Mouse (Mus musculus): ENCODE results near the gene Olfr992. TPM values are rescaled to one million over a fixed set of nuclear protein-coding genes. Genes with fewer than 3 reads are reported as not detected.

Gene Olfr992
- polyA plus RNA-seq (2017; shearing (Covaris generic)), result not detected

GRCm38 (mm10) chr2:85409369-85409768 lies at the start of gene Olfr992:
TSS of gene Olfr992 (minus strand) at chr2:85409469.

GRCm38 (mm10) chr2:85443539-85443938 lies 34.3 kb upstream of the Olfr992 start, which contains the start of gene Olfr995:
TSS of gene Olfr995 (minus strand) at chr2:85443639.

GRCm38 (mm10) chr2:85436351-85436750 lies 27.1 kb upstream of the Olfr992 start, which contains the start of gene Olfr994:
TSS of gene Olfr994 (minus strand) at chr2:85436451.

GRCm38 (mm10) chr2:85414777-85415176 lies 5.5 kb upstream of the Olfr992 start, which contains the start of gene Olfr993:
TSS of gene Olfr993 (minus strand) at chr2:85414877.

GRCm38 (mm10) chr2:85363127-85363526 lies 46.1 kb downstream of the Olfr992 start, which contains the start of gene Olfr988:
TSS of gene Olfr988 (minus strand) at chr2:85363227.

Other genes starting within 250 kb of the Olfr992 start
- gene Lrrc55, start 212.3 kb downstream of the Olfr992 start, polyA plus RNA-seq (2017; shearing (Covaris generic)), result not detected
- gene Olfr987, start 70.2 kb downstream of the Olfr992 start, polyA plus RNA-seq (2017; shearing (Covaris generic)), result not detected
- gene Olfr988, start 46.2 kb downstream of the Olfr992 start, polyA plus RNA-seq (2017; shearing (Covaris generic)), result not detected
- not detected for gene Olfr993, start 5.4 kb upstream of the Olfr992 start, polyA plus RNA-seq (2017; shearing (Covaris generic))
- gene Olfr994, start 27.0 kb upstream of the Olfr992 start, polyA plus RNA-seq (2017; shearing (Covaris generic)), result not detected
- gene Olfr995, start 34.2 kb upstream of the Olfr992 start, polyA plus RNA-seq (2017; shearing (Covaris generic)), result not detected
- gene 4833423E24Rik, start 109.6 kb upstream of the Olfr992 start, polyA plus RNA-seq (2017; shearing (Covaris generic)), result not detected
- gene Olfr996, start 169.7 kb upstream of the Olfr992 start, polyA plus RNA-seq (2017; shearing (Covaris generic)), result not detected
- gene Olfr998, start 179.5 kb upstream of the Olfr992 start, polyA plus RNA-seq (2017; shearing (Covaris generic)), result not detected
- gene Olfr1000, start 202.4 kb upstream of the Olfr992 start, polyA plus RNA-seq (2017; shearing (Covaris generic)), result not detected
- not detected for gene Olfr1002, start 241.2 kb upstream of the Olfr992 start, polyA plus RNA-seq (2017; shearing (Covaris generic))